Mouse (Mus musculus) MEL (cell line): Measurements from ENCODE around the gene Fryl. TPM values are rescaled to one million over a fixed set of nuclear protein-coding genes. Genes with fewer than 3 reads are reported as not detected.

Experiments
- DNase-seq: peaks from one replicate; pipeline ENCODE4 v3.0.0; 2011; ENCODE audit warnings: low read depth, low spot score
- H3K27ac ChIP-seq: 2 replicates; pipeline ENCODE4 v1.5.1; 2012; ENCODE audit warnings: low read depth, mild to moderate bottlenecking, control low read depth, low read length, moderate library complexity; ENCODE audit not compliant: control insufficient read depth
- H3K27me3 ChIP-seq, 2 experiments: fragments of 150-350 bp in 1 of 2; sonication (generic) in 1 of 2; 2 replicates each; pipeline ENCODE4 v1.6.1; 2012; ENCODE audit warnings: low read length in 2 of 2, mild to moderate bottlenecking in 2 of 2, improper control_type of control experiment in 1 of 2, moderate library complexity in 1 of 2; ENCODE audit not compliant: insufficient read depth in 2 of 2, control insufficient read depth in 1 of 2
- H3K36me3 ChIP-seq, 2 experiments: 2 replicates each; pipeline ENCODE4 v1.6.1; 2012 to 2014; ENCODE audit warnings: low read length in 2 of 2, improper control_type of control experiment in 1 of 2, inconsistent platforms in 1 of 2, mild to moderate bottlenecking in 1 of 2; ENCODE audit not compliant: insufficient read depth in 2 of 2, control insufficient read depth in 1 of 2
- H3K4me1 ChIP-seq, 2 experiments: fragments of 150-350 bp in 1 of 2; sonication (generic) in 1 of 2; 2 replicates each; pipeline ENCODE4 v1.6.1; 2012; ENCODE audit warnings: low read length in 2 of 2, improper control_type of control experiment in 1 of 2, mild to moderate bottlenecking in 1 of 2; ENCODE audit not compliant: insufficient read depth in 2 of 2, control insufficient read depth in 1 of 2
- H3K4me3 ChIP-seq, 2 experiments: fragments of 150-350 bp in 1 of 2; sonication (generic) in 1 of 2; 2 replicates each; pipeline ENCODE4 v1.5.1; 2012; ENCODE audit warnings: low read depth in 2 of 2, low read length in 2 of 2, mild to moderate bottlenecking in 2 of 2, moderate library complexity in 2 of 2, control low read depth in 1 of 2, improper control_type of control experiment in 1 of 2; ENCODE audit not compliant: control insufficient read depth in 1 of 2, insufficient read depth in 1 of 2
- H3K79me2 ChIP-seq: 2 replicates; pipeline ENCODE4 v1.6.1; 2012; ENCODE audit warnings: mild to moderate bottlenecking, low read length, moderate library complexity; ENCODE audit not compliant: control insufficient read depth, poor library complexity, insufficient read depth
- H3K9ac ChIP-seq: 2 replicates; pipeline ENCODE4 v1.6.1; 2012; ENCODE audit warnings: low read depth, mild to moderate bottlenecking, control low read depth, low read length, moderate library complexity; ENCODE audit not compliant: control insufficient read depth, poor library complexity, severe bottlenecking
- H3K9me3 ChIP-seq: fragments of 150-350 bp; sonication (generic); replicated peaks from 2 replicates; pipeline ENCODE4 v1.6.1; 2012; ENCODE audit warnings: mild to moderate bottlenecking, low read length, improper control_type of control experiment, moderate library complexity; ENCODE audit not compliant: insufficient read depth
- BHLHE40 ChIP-seq: IDR thresholded peaks from 2 replicates; pipeline ENCODE4 v1.6.1; 2012; ENCODE audit warnings: low read depth, mild to moderate bottlenecking, inconsistent platforms, low read length, improper control_type of control experiment, borderline replicate concordance
- CHD2 ChIP-seq: IDR thresholded peaks from 2 replicates; pipeline ENCODE4 v1.6.1; 2011; ENCODE audit warnings: low read length, improper control_type of control experiment
- E2F4 ChIP-seq: IDR thresholded peaks from 2 replicates; pipeline ENCODE4 v1.6.1; 2011; ENCODE audit warnings: low read depth, low read length, improper control_type of control experiment, borderline replicate concordance
- ELF1 ChIP-seq: IDR thresholded peaks from 2 replicates; pipeline ENCODE4 v1.6.1; 2014; ENCODE audit warnings: low read depth, mild to moderate bottlenecking, inconsistent platforms, low read length, improper control_type of control experiment, moderate library complexity
- EP300 ChIP-seq, 2 experiments: IDR thresholded peaks; 2 replicates each; pipeline ENCODE4 v1.6.1; 2011; ENCODE audit warnings: improper control_type of control experiment in 2 of 2, low read length in 2 of 2, low read depth in 1 of 2, mild to moderate bottlenecking in 1 of 2
- ETS1 ChIP-seq: IDR thresholded peaks from 2 replicates; pipeline ENCODE4 v1.6.1; 2012; ENCODE audit warnings: low read depth, mild to moderate bottlenecking, inconsistent platforms, low read length, improper control_type of control experiment, moderate library complexity
- HCFC1 ChIP-seq: IDR thresholded peaks from 2 replicates; pipeline ENCODE4 v1.6.1; 2012; ENCODE audit warnings: low read depth, mild to moderate bottlenecking, inconsistent platforms, low read length, improper control_type of control experiment, moderate library complexity
- JUND ChIP-seq: IDR thresholded peaks from 2 replicates; pipeline ENCODE4 v1.6.1; 2011; ENCODE audit warnings: low read depth, mild to moderate bottlenecking, improper control_type of control experiment, low read length
- KAT2A ChIP-seq: conservative IDR thresholded peaks from 2 replicates; pipeline ENCODE4 v1.6.1; 2012; ENCODE audit warnings: low read depth, low read length, improper control_type of control experiment, inconsistent platforms
- MEF2A ChIP-seq: IDR thresholded peaks from 2 replicates; pipeline ENCODE4 v1.6.1; 2014; ENCODE audit warnings: low read depth, mild to moderate bottlenecking, inconsistent platforms, low read length, improper control_type of control experiment; ENCODE audit not compliant: poor library complexity, insufficient replicate concordance, severe bottlenecking; ENCODE audit errors: extremely low read depth
- MXI1 ChIP-seq: IDR thresholded peaks from 2 replicates; pipeline ENCODE4 v1.6.1; 2011; ENCODE audit warnings: mild to moderate bottlenecking, low read depth, low read length, improper control_type of control experiment
- MYB ChIP-seq: IDR thresholded peaks from 2 replicates; pipeline ENCODE4 v1.6.1; 2011; ENCODE audit warnings: mild to moderate bottlenecking, low read depth, low read length, improper control_type of control experiment
- MYC ChIP-seq: IDR thresholded peaks from 2 replicates; pipeline ENCODE4 v1.6.1; 2011; ENCODE audit warnings: low read depth, mild to moderate bottlenecking, low read length, improper control_type of control experiment, moderate library complexity
- POLR2AphosphoS2 ChIP-seq: IDR thresholded peaks from 2 replicates; pipeline ENCODE4 v1.6.1; 2011; ENCODE audit warnings: low read length, improper control_type of control experiment
- POLR2AphosphoS5 ChIP-seq: IDR thresholded peaks from 2 replicates; pipeline ENCODE4 v1.6.1; 2012; ENCODE audit warnings: low read depth, borderline replicate concordance, mild to moderate bottlenecking, inconsistent platforms, low read length, moderate library complexity, mixed read lengths
- RAD21 ChIP-seq: IDR thresholded peaks from 2 replicates; pipeline ENCODE4 v1.6.1; 2011; ENCODE audit warnings: mild to moderate bottlenecking, low read depth, low read length, improper control_type of control experiment
- TAL1 ChIP-seq: IDR thresholded peaks from 2 replicates; pipeline ENCODE4 v1.6.1; 2012; ENCODE audit warnings: mild to moderate bottlenecking, inconsistent platforms, low read length, moderate library complexity, mixed read lengths
- TBP ChIP-seq: IDR thresholded peaks from 2 replicates; pipeline ENCODE4 v1.8.0; 2011; ENCODE audit warnings: low read depth, low read length, improper control_type of control experiment
- USF2 ChIP-seq, 2 experiments: IDR thresholded peaks; 2 replicates each; pipeline ENCODE4 v1.6.1; 2011 to 2012; ENCODE audit warnings: improper control_type of control experiment in 2 of 2, low read length in 2 of 2, borderline replicate concordance in 1 of 2, inconsistent platforms in 1 of 2, low read depth in 1 of 2, mild to moderate bottlenecking in 1 of 2; ENCODE audit not compliant: insufficient read depth in 1 of 2
- polyA plus RNA-seq, 2 experiments: library from polyadenylated mRNA; stranded (reverse) in 1 of 2; unstranded in 1 of 2; fragments of >175 nt in 1 of 2; fragments of >200 nt in 1 of 2; gene quantifications; 2 replicates each; pipeline versions ENCODE4 v1.2.1 to v1.2.4; 2012; ENCODE audit warnings: low replicate concordance in 2 of 2, low read depth in 1 of 2; ENCODE audit not compliant: insufficient read length in 2 of 2, insufficient read depth in 1 of 2, missing spikeins in 1 of 2
- total RNA-seq: library from RNA; depleted of rRNA; stranded (reverse); fragments of 300-350 nt; gene quantifications from 2 replicates; pipeline ENCODE4 v1.2.3, GENCODE M21; 2012

Gene Fryl
- total and polyA plus RNA-seq, 3 experiments = 18.8 to 188 (median 39.7) TPM

- no peak for TF ChIP-seq ETS1
- no peaks in the 10 kb centered on the region for H3K27me3 ChIP-seq
- H3K27ac ChIP-seq = no peak overlapping the region
- peaks cover 0 to 11% of the 10 kb centered on the region in 2 experiments; a peak in 2 of 4 replicates for H3K36me3 ChIP-seq
- H3K9ac ChIP-seq = no peak overlapping the region
- no peaks in the 10 kb centered on the region for H3K9me3 ChIP-seq
- H3K4me3 ChIP-seq = no peak overlapping the region
- H3K79me2 ChIP-seq = no peaks in the 10 kb centered on the region
- no peak for DNase-seq
- H3K4me1 ChIP-seq = no peaks in the 10 kb centered on the region
These were observed 279.9 kb downstream of the Fryl start for GRCm38 (mm10) chr5:72976539-72976938.

DNA sequence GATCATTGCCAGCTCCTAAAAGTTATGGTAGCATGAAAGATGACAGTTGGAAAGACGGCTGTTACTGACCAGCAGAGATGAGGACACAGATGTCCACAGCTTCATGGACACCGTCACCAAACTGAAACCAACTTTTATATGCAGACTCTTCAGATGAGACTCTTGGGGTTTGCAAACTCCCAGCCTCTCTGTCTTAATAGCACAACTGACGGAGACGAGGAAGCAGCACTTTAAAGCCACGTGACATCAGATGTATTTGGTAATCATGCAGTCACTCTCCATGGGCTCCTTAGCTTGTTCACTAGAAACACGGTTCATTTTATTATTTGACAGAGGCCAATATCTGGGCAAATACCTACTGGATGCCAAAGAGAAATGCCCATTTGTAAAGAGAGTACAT is 280.4 kb downstream of the Fryl start:
- H3K9ac ChIP-seq = no peak overlapping the region
- no peaks in the 10 kb centered on the region for H3K79me2 ChIP-seq
- TF ChIP-seq RAD21 = no peak
- no peak for TF ChIP-seq MXI1
- TF ChIP-seq CHD2 = no peak
- no peak for TF ChIP-seq USF2 (IDR thresholded peaks at IDR 0.05; ENCODE audit: borderline replicate concordance in 1 of 2, insufficient read depth in 1 of 2, low read depth in 1 of 2, low read length in 2 of 2)
- TF ChIP-seq BHLHE40 = no peak
- no peak for TF ChIP-seq ETS1
- no peak for TF ChIP-seq MEF2A
- TF ChIP-seq ELF1 = no peak
- TF ChIP-seq KAT2A = no peak
- TF ChIP-seq EP300 (IDR thresholded peaks at IDR 0.05; ENCODE audit: low read depth in 1 of 2, low read length in 2 of 2) = no peak
- TF ChIP-seq POLR2AphosphoS5 = no peak
- no peak for TF ChIP-seq HCFC1
- no peak for TF ChIP-seq MYB
- TF ChIP-seq MYC = no peak
- no peak for TF ChIP-seq TAL1
- TF ChIP-seq POLR2AphosphoS2 = no peak
- no peak for TF ChIP-seq TBP
- TF ChIP-seq JUND = no peak
- TF ChIP-seq E2F4 = no peak
- TF ChIP-seq, all 39 proteins: peak for 0
- no peak for DNase-seq
- Histone ChIP-seq H3K9me3 (no peaks in the 10 kb centered on the region), H3K4me1 (no peaks in the 10 kb centered on the region), H3K4me3 (no peak overlapping the region), H3K27ac (no peak overlapping the region), H3K36me3 (peaks cover 0 to 11% of the 10 kb centered on the region in 2 experiments; a peak in 2 of 4 replicates), H3K27me3 (no peaks in the 10 kb centered on the region)
